In the genomic region with DNA sequence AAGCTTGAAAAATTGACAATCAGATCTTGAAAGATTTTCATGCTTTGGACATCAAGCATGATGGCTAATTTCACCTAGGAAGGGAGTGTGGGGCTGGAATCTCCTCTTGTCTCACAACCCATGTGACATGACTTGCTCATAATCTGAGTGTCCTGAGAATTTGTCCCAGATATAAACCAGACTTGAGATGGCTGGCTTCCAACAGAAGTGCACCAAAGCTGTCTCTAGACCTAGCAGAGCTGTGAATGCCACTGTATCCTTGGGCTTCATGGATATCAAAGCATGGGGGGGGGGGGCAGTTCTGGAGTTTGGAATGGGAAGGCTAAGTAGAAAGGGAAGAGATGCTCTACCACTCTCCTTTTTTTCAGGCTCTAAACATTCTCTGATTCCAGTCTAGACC, we compare ENCODE assay signal across 28 mouse cellular contexts.
DNase-seq lines count a peak whose midpoint lies in the region; ATAC-seq and TF ChIP-seq lines count a peak whose summit lies in the region.
"Had no signal": no experiment of that assay in that cellular context is flagged by ENCODE, and none has a peak within 500 bp of the region (broad histone marks: within the 10 kb centered on the region; RNA-seq: fewer than 3 reads in every experiment).

No protein-coding gene starts in this region.

- no peak for TF ChIP-seq EP300 in heart, adult 2 months (IDR thresholded peaks at IDR 0.05; ENCODE audit: insufficient read depth, low read depth, low read length)
- peak; percentile 97 for TF ChIP-seq EP300 in heart, postnatal 0 days (IDR thresholded peaks at IDR 0.05; ENCODE audit: low read depth)

- no peak overlapping the region for H3K4me3 ChIP-seq in heart, adult 2 months
- H3K4me3 ChIP-seq in heart, embryonic 12.5 days: no peak overlapping the region
- no peak overlapping the region for H3K4me3 ChIP-seq in heart, postnatal 0 days (ENCODE audit: low read depth, low read length)
- no peak overlapping the region for H3K4me3 ChIP-seq in liver, embryonic 11.5 days (ENCODE audit: low read depth, low read length)
- H3K4me3 ChIP-seq: embryonic facial prominence, embryonic 13.5 days; forebrain, embryonic 10.5 days; forebrain, embryonic 15.5 days; gastrocnemius, adult 2 months; hindbrain, embryonic 13.5 days; limb, embryonic 10.5 days; limb, embryonic 15.5 days; liver, embryonic 15.5 days; megakaryocyte, embryonic 14.5 days had no signal

- no peak for TF ChIP-seq POLR2A in heart, adult 2 months (IDR thresholded peaks at IDR 0.05; ENCODE audit: insufficient read depth, low read depth, low read length)

- H3K36me3 ChIP-seq in heart, adult 2 months (ENCODE audit: control insufficient read depth, insufficient read depth, low read length): peaks cover 15% of the 10 kb centered on the region
- no peaks in the 10 kb centered on the region for H3K36me3 ChIP-seq in heart, embryonic 12.5 days
- no peaks in the 10 kb centered on the region for H3K36me3 ChIP-seq in heart, postnatal 0 days (replicated peaks; ENCODE audit: control insufficient read depth, insufficient read depth, low read length)
- no peaks in the 10 kb centered on the region for H3K36me3 ChIP-seq in liver, embryonic 11.5 days (ENCODE audit: control insufficient read depth, insufficient read depth, low read length)
- H3K36me3 ChIP-seq: embryonic facial prominence, embryonic 13.5 days; forebrain, embryonic 10.5 days; forebrain, embryonic 15.5 days; hindbrain, embryonic 13.5 days; limb, embryonic 10.5 days; limb, embryonic 15.5 days; liver, embryonic 15.5 days had no signal

- no peaks in the 10 kb centered on the region for H3K79me2 ChIP-seq in heart, adult 2 months (replicated peaks; ENCODE audit: control insufficient read depth, insufficient read depth, low read length)

- intact Hi-C loops in heart, adult 2 months (cut with DNase I): loop anchor here (10.0 kb wide), 1 partner anchor 150 kb away; no protein-coding TSS in a partner anchor

- no peaks in the 10 kb centered on the region for H3K9me3 ChIP-seq in heart, embryonic 12.5 days (replicated peaks)
- no peaks in the 10 kb centered on the region for H3K9me3 ChIP-seq in heart, postnatal 0 days (replicated peaks; ENCODE audit: control insufficient read depth, low read length)
- no peaks in the 10 kb centered on the region for H3K9me3 ChIP-seq in liver, embryonic 11.5 days (ENCODE audit: control insufficient read depth, low read length)
- H3K9me3 ChIP-seq: embryonic facial prominence, embryonic 13.5 days; forebrain, embryonic 10.5 days; forebrain, embryonic 15.5 days; hindbrain, embryonic 13.5 days; limb, embryonic 10.5 days; limb, embryonic 15.5 days; liver, embryonic 15.5 days had no signal

- peak overlapping the region; percentile 80 for H3K27ac ChIP-seq in heart, adult 2 months
- H3K27ac ChIP-seq in heart, embryonic 12.5 days (ENCODE audit: poor library complexity, severe bottlenecking): peak overlapping the region; percentile 79; the same call in 1 of the 2 replicates
- peak overlapping the region; percentile 72 for H3K27ac ChIP-seq in heart, postnatal 0 days (ENCODE audit: low read depth)
- no peak overlapping the region for H3K27ac ChIP-seq in liver, embryonic 11.5 days (ENCODE audit: low read depth, low read length)
- H3K27ac ChIP-seq: embryonic facial prominence, embryonic 13.5 days; forebrain, embryonic 10.5 days; forebrain, embryonic 15.5 days; gastrocnemius, adult 2 months; hindbrain, embryonic 13.5 days; limb, embryonic 10.5 days; limb, embryonic 15.5 days; liver, embryonic 15.5 days had no signal

- TF ChIP-seq CTCF in heart, adult 2 months (IDR thresholded peaks at IDR 0.05): no peak
- no peak for TF ChIP-seq CTCF in heart, postnatal 0 days (IDR thresholded peaks at IDR 0.05; ENCODE audit: low read depth)

- H3K9ac ChIP-seq in heart, adult 2 months (ENCODE audit: low read depth, low read length): no peak overlapping the region
- no peak overlapping the region for H3K9ac ChIP-seq in heart, embryonic 12.5 days
- H3K9ac ChIP-seq in heart, postnatal 0 days (replicated peaks; ENCODE audit: low read depth, low read length): no peak overlapping the region
- H3K9ac ChIP-seq in liver, embryonic 11.5 days (ENCODE audit: low read depth, low read length): no peak overlapping the region
- H3K9ac ChIP-seq: embryonic facial prominence, embryonic 13.5 days; forebrain, embryonic 15.5 days; hindbrain, embryonic 13.5 days; limb, embryonic 15.5 days; liver, embryonic 15.5 days had no signal

- no peaks in the 10 kb centered on the region for H3K27me3 ChIP-seq in heart, adult 2 months (ENCODE audit: control insufficient read depth, insufficient read depth, low read length)
- H3K27me3 ChIP-seq in heart, embryonic 12.5 days (replicated peaks): no peaks in the 10 kb centered on the region
- no peaks in the 10 kb centered on the region for H3K27me3 ChIP-seq in heart, postnatal 0 days (ENCODE audit: control insufficient read depth, insufficient read depth, low read length)
- no peaks in the 10 kb centered on the region for H3K27me3 ChIP-seq in liver, embryonic 11.5 days (replicated peaks; ENCODE audit: control insufficient read depth, insufficient read depth, low read length)
- H3K27me3 ChIP-seq: embryonic facial prominence, embryonic 13.5 days; forebrain, embryonic 15.5 days; hindbrain, embryonic 13.5 days; limb, embryonic 15.5 days; liver, embryonic 15.5 days; megakaryocyte, embryonic 14.5 days had no signal

- no peak overlapping the region for H3K4me2 ChIP-seq in heart, embryonic 12.5 days
- H3K4me2 ChIP-seq in heart, postnatal 0 days (ENCODE audit: low read depth, low read length): no peak overlapping the region
- H3K4me2 ChIP-seq in liver, embryonic 11.5 days: no peak overlapping the region
- H3K4me2 ChIP-seq: embryonic facial prominence, embryonic 13.5 days; forebrain, embryonic 15.5 days; hindbrain, embryonic 13.5 days; limb, embryonic 15.5 days; liver, embryonic 15.5 days had no signal

- H3K4me1 ChIP-seq in heart, adult 2 months (ENCODE audit: control insufficient read depth, insufficient read depth, low read length): peaks cover 2% of the 10 kb centered on the region
- peaks cover 29% of the 10 kb centered on the region for H3K4me1 ChIP-seq in heart, embryonic 12.5 days (replicated peaks)
- H3K4me1 ChIP-seq in heart, postnatal 0 days (ENCODE audit: control insufficient read depth, insufficient read depth): peaks cover 31% of the 10 kb centered on the region
- H3K4me1 ChIP-seq in liver, embryonic 11.5 days (replicated peaks; ENCODE audit: control insufficient read depth, insufficient read depth, low read length): no peaks in the 10 kb centered on the region
- H3K4me1 ChIP-seq: embryonic facial prominence, embryonic 13.5 days; forebrain, embryonic 10.5 days; forebrain, embryonic 15.5 days; hindbrain, embryonic 13.5 days; limb, embryonic 10.5 days; limb, embryonic 15.5 days; liver, embryonic 15.5 days; megakaryocyte, embryonic 14.5 days had no signal

- DNase-seq in MN1 (ENCODE audit: low spot score): peak; percentile 34
- DNase-seq in heart, adult 2 months: peak in 1 of 2 experiments; percentile 40
- peak; percentile 61 for DNase-seq in heart, postnatal 0 days (ENCODE audit: low spot score)
- DNase-seq in liver, embryonic 11.5 days (ENCODE audit: low spot score): no peak
- no peak for DNase-seq in cerebellum, adult 18-20 months
- DNase-seq: adrenal gland, adult 2 months; cerebellum, adult 11 months; cerebellum, postnatal 10 days; gastrocnemius, adult 2 months; gastrocnemius, postnatal 36 days; kidney, adult 9 months; kidney, postnatal 10 days; layer of hippocampus, postnatal 36 days; lung, postnatal 4 days; midbrain, embryonic 14.5 days had no signal

- ATAC-seq in heart, embryonic 12.5 days (ENCODE audit: insufficient number of reproducible peaks, low FRiP score): peak; percentile 51; the same call in 1 of the 2 replicates
- peak; percentile 86 for ATAC-seq in heart, postnatal 0 days (ENCODE audit: insufficient read depth, low read depth)
- no peak for ATAC-seq in cerebellum, adult (ENCODE audit: insufficient number of reproducible peaks, low FRiP score, low TSS enrichment)
- ATAC-seq in liver, embryonic 11.5 days (replicated peaks; ENCODE audit: low FRiP score): no peak
- ATAC-seq: activated CD4-positive, CD25-positive, alpha-beta regulatory T cell, adult 4 months; CD4-positive, CD25-positive, alpha-beta regulatory T cell, adult 4 months; forebrain, embryonic 15.5 days; intestine, postnatal 0 days had no signal

Comparison
In these comparisons a context has a peak if more than half of its experiments do, and no peak if none do; other contexts are left out.
1. DNase-seq: peak in MN1 (single experiment) and heart, postnatal 0 days (single experiment); none in liver, embryonic 11.5 days (single experiment) and cerebellum, adult 18-20 months (0 of 2).
2. ATAC-seq: peak in heart, embryonic 12.5 days (single experiment) and heart, postnatal 0 days (single experiment); none in cerebellum, adult (single experiment) and liver, embryonic 11.5 days (single experiment).